Mouse (Mus musculus): ENCODE data around the gene Rpa1. TPM values are rescaled to one million over a fixed set of nuclear protein-coding genes. Genes with fewer than 3 reads are reported as not detected.
A peak's percentile ranks its signal among the peaks of the same experiment; 100 is the strongest.

Gene Rpa1
- polyA plus RNA-seq, 1 experiment from 2014 or later, result 67.0 TPM

GRCm38 (mm10) chr11:75344716-75345115 lies 3.4 kb downstream of the Rpa1 start:
- Histone ChIP-seq H3K27ac (replicated peaks) (no peak overlapping the region), H3K36me3 (peaks cover 5% of the 10 kb centered on the region; the same call in 1 of the 2 replicates), H3K4me3 (no peak overlapping the region), H3K4me2 (replicated peaks) (no peak overlapping the region), H3K27me3 (no peaks in the 10 kb centered on the region), H3K4me1 (peaks cover 20% of the 10 kb centered on the region), H3K9ac (replicated peaks) (no peak overlapping the region), H3K9me3 (no peaks in the 10 kb centered on the region)
- ATAC-seq (replicated peaks), result no peak
- WGBS, result 90% methylated on average over 5 of the region's 5 CpGs

DNA sequence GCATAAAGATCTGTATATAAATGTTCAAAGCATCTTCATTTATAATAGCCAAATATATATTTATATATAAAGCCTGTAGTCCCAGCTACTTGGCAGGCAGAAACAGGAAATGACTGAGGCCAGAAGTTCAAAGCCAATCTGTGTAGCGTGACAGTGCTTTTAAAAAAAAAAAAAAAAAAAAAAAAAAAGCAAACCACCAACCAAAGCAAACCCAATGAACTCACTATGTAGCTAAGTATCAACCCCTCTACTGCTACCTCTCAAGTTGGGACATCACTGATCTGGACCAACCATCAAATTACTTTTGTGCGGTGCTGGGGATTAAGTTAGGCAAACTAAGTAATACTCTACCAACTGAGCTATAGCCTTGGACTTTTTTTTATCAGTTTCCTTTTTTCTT lies 4.0 kb downstream of the Rpa1 start:
- H3K4me3 ChIP-seq, result no peak overlapping the region
- no peak overlapping the region for H3K27ac ChIP-seq (replicated peaks)
- WGBS, result 89% methylated on average over 2 of the region's 2 CpGs
- peaks cover 20% of the 10 kb centered on the region for H3K4me1 ChIP-seq
- ATAC-seq (replicated peaks), result no peak
- H3K36me3 ChIP-seq, result peaks cover 9% of the 10 kb centered on the region
- H3K9ac ChIP-seq (replicated peaks), result no peak overlapping the region
- H3K27me3 ChIP-seq, result no peaks in the 10 kb centered on the region
- H3K4me2 ChIP-seq (replicated peaks), result no peak overlapping the region
- H3K9me3 ChIP-seq, result no peaks in the 10 kb centered on the region

DNA sequence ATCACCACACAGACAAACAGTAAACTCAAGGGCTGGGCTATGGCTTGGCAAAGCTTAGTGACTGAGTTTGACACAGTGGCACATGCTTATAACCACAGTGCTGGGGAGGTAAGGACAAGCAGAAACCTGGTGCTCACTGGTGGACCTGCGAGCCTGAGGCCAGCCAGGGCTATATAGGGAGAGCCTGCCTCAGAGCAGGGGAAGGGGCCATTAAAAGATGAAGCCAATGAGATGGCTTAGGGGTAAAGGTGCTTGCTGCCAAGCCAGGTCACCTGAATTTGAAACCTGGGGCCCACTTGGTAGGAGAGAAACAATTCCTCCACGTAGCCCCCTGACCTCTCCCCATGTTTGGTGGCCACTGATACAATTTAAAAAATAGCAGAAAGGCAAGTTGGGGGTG lies 5.0 kb downstream of the Rpa1 start:
- H3K9ac ChIP-seq (replicated peaks), result no peak overlapping the region
- 94% methylated on average over 2 of the region's 2 CpGs for WGBS
- no peak overlapping the region for H3K27ac ChIP-seq (replicated peaks)
- no peak overlapping the region for H3K4me2 ChIP-seq (replicated peaks)
- H3K27me3 ChIP-seq, result no peaks in the 10 kb centered on the region
- ATAC-seq (replicated peaks), result no peak
- H3K36me3 ChIP-seq, result peaks cover 12% of the 10 kb centered on the region
- no peak overlapping the region for H3K4me3 ChIP-seq
- H3K4me1 ChIP-seq, result peaks cover 14% of the 10 kb centered on the region
- H3K9me3 ChIP-seq, result no peaks in the 10 kb centered on the region

DNA sequence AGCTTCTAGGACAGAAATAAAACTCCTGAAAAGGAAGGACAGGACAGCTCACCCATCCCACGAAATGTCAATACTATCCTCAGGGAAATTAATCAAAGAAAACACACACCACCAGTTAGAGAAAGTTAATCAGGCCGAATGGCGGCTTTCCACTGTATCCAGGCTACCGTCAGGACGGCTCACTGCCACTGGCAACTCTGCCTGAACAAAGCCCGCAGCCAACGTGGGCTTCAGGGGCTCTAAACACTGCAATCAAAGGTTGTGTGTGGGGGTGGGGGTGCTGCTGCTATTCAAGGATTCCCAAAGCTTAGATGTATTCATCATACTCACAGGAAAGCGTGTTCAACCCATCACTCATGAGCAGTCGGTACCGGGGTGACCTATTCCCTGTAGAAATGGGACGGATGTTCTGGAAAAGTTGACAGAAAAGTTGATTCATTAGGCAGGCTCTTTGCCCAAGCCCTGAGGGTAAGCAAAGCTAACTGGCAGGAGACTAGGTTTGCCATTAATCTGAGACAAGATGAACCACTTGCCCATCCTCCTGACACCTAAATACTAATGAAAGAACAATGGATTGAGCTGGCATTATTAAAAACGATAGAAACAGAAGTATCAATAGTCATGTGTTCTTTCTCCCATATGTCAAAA lies 7.3 kb downstream of the Rpa1 start:
- no peaks in the 10 kb centered on the region for H3K27me3 ChIP-seq
- H3K9ac ChIP-seq (replicated peaks), result no peak overlapping the region
- H3K4me3 ChIP-seq, result no peak overlapping the region
- ATAC-seq (replicated peaks), result no peak
- no peak overlapping the region for H3K27ac ChIP-seq (replicated peaks)
- no peak overlapping the region for H3K4me2 ChIP-seq (replicated peaks)
- peaks cover 18% of the 10 kb centered on the region for H3K36me3 ChIP-seq
- 0 out of 2 replicates have a peak, but pooled peaks cover 3% of the 10 kb centered on the region for H3K4me1 ChIP-seq
- H3K9me3 ChIP-seq, result no peaks in the 10 kb centered on the region
- 52% methylated on average over 12 of the region's 12 CpGs for WGBS

GRCm38 (mm10) chr11:75340076-75340475 lies 8.0 kb downstream of the Rpa1 start:
- H3K27ac ChIP-seq (replicated peaks), result no peak overlapping the region
- H3K9me3 ChIP-seq, result no peaks in the 10 kb centered on the region
- ATAC-seq (replicated peaks), result no peak

GRCm38 (mm10) chr11:75337246-75337645 lies 10.9 kb downstream of the Rpa1 start:
- Histone ChIP-seq H3K27me3 (no peaks in the 10 kb centered on the region), H3K9ac (replicated peaks) (no peak overlapping the region), H3K4me2 (replicated peaks) (no peak overlapping the region), H3K9me3 (no peaks in the 10 kb centered on the region), H3K4me1 (no peaks in the 10 kb centered on the region), H3K4me3 (no peak overlapping the region), H3K27ac (replicated peaks) (no peak overlapping the region), H3K36me3 (peaks cover 21% of the 10 kb centered on the region)
- 95% methylated on average over 7 of the region's 7 CpGs for WGBS
- ATAC-seq (replicated peaks), result no peak

More at GRCm38 (mm10) chr11:75340076-75340475, 8.0 kb downstream of the Rpa1 start:
- Histone ChIP-seq H3K4me2 (replicated peaks) (no peak overlapping the region), H3K4me1 (0 out of 2 replicates have a peak, but pooled peaks cover 3% of the 10 kb centered on the region), H3K36me3 (peaks cover 18% of the 10 kb centered on the region), H3K4me3 (no peak overlapping the region), H3K9ac (replicated peaks) (no peak overlapping the region), H3K27me3 (no peaks in the 10 kb centered on the region)
- 91% methylated on average over 14 of the region's 14 CpGs for WGBS

DNA sequence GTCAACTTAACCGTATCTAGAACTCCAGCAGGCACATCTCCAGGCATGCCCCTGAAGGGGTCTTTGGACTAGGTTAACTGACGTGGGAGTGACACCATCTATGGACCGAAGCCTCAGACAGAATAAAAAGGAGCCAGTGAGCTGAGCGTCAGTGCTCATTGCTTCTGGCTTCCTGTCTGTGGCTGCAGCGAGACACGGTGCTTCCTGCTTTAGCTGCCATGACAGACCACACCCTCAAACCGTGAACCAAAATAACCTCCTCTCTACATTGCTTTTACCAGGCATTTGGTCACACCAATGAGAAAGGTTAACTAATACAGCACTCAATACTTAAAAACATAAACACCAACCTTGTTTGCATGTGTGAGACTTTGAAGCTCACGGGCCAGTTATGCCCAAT lies 11.4 kb downstream of the Rpa1 start:
- no peak overlapping the region for H3K9ac ChIP-seq (replicated peaks)
- no peaks in the 10 kb centered on the region for H3K4me1 ChIP-seq
- no peak overlapping the region for H3K4me3 ChIP-seq
- no peak overlapping the region for H3K27ac ChIP-seq (replicated peaks)
- H3K27me3 ChIP-seq, result no peaks in the 10 kb centered on the region
- WGBS, result 82% methylated on average over 8 of the region's 8 CpGs
- H3K9me3 ChIP-seq, result no peaks in the 10 kb centered on the region
- peaks cover 21% of the 10 kb centered on the region for H3K36me3 ChIP-seq
- H3K4me2 ChIP-seq (replicated peaks), result no peak overlapping the region
- no peak for ATAC-seq (replicated peaks)

- Histone ChIP-seq H3K27me3 (no peaks in the 10 kb centered on the region), H3K9me3 (no peaks in the 10 kb centered on the region), H3K36me3 (no peaks in the 10 kb centered on the region), H3K9ac (replicated peaks) (no peak overlapping the region), H3K4me3 (no peak overlapping the region), H3K4me1 (peaks cover 11% of the 10 kb centered on the region; the same call in 1 of the 2 replicates), H3K27ac (replicated peaks) (no peak overlapping the region), H3K4me2 (replicated peaks) (no peak overlapping the region)
- 87% methylated on average over 7 of the region's 7 CpGs for WGBS
- ATAC-seq (replicated peaks), result no peak
Observed at GRCm38 (mm10) chr11:75325969-75326311, 22.2 kb downstream of the Rpa1 start.

DNA sequence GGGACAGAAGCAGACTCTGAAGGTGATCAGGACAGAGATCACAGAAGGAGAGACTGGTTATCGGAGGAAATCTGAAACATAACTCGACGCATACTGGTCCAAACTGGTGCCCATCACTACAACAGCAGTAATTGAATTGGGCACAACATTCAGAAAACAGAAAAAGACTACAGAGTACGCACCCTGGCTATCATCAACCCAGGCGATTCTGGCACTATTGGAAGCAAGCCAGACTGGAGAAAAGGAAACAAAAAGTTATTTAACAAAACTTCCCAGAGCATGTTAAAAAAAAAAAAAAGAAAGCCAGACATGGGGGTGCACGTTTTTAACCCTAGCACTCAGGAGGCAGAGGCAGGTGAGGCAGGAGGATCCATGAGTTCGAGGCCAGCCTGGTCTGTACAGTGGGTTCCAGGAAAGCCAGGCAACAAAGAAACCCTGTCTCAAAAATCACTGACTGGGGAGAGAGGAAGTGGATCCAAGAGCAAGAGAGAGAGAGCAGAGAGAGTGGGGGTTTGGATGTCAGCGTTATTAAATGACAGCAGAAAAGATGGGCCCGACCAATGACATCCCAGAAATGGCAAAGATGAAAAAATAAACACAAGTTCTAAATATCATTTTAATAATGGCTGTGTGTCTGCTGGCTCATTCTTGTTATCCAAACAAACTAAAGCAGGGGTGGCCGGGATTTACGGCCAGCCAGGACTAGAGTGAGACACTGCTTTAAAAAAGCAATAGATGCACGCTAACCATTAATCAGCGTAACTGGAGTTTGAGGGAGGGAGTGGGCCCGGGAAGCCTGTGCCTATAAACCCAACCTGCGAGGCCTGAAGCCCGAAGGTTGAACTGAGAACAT lies 22.8 kb downstream of the Rpa1 start:
- H3K4me2 ChIP-seq (replicated peaks), result no peak overlapping the region
- H3K27ac ChIP-seq (replicated peaks), result no peak overlapping the region
- no peaks in the 10 kb centered on the region for H3K27me3 ChIP-seq
- no peak overlapping the region for H3K4me3 ChIP-seq
- H3K4me1 ChIP-seq, result peaks cover 13% of the 10 kb centered on the region; the same call in 1 of the 2 replicates
- no peaks in the 10 kb centered on the region for H3K36me3 ChIP-seq
- no peak for ATAC-seq (replicated peaks)
- H3K9me3 ChIP-seq, result no peaks in the 10 kb centered on the region
- no peak overlapping the region for H3K9ac ChIP-seq (replicated peaks)
- 79% methylated on average over 16 of the region's 16 CpGs for WGBS

DNA sequence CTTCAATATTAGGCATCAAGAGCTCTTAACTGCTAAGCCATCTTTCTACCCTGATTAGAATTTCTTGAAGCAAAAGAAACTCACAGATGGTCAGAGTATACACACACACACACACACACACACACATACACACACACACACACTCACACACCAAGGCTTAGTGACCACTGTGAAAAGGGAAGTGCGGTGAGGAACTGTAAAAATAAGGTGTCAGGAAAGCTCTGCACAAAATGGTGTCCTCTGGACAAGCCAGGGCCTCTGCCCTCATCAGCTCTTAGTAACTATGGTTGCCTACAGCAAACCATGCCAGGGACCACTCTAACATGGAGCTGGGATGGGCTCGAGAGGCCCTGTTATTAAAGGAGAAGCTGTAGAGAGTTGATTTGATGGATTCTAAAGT lies 23.7 kb downstream of the Rpa1 start:
- ATAC-seq (replicated peaks), result no peak
- Histone ChIP-seq H3K36me3 (no peaks in the 10 kb centered on the region), H3K4me3 (no peak overlapping the region), H3K4me1 (peaks cover 13% of the 10 kb centered on the region), H3K27ac (replicated peaks) (no peak overlapping the region), H3K4me2 (replicated peaks) (no peak overlapping the region), H3K9me3 (no peaks in the 10 kb centered on the region), H3K27me3 (no peaks in the 10 kb centered on the region), H3K9ac (replicated peaks) (no peak overlapping the region)
- WGBS, result 95% methylated on average over 2 of the region's 2 CpGs

- WGBS, result 82% methylated on average over 8 of the region's 8 CpGs
- no peak overlapping the region for H3K27ac ChIP-seq (replicated peaks)
- no peak overlapping the region for H3K4me3 ChIP-seq
- H3K9me3 ChIP-seq, result no peaks in the 10 kb centered on the region
- H3K36me3 ChIP-seq, result no peaks in the 10 kb centered on the region
- ATAC-seq (replicated peaks), result no peak
- H3K27me3 ChIP-seq, result no peaks in the 10 kb centered on the region
- no peak overlapping the region for H3K4me2 ChIP-seq (replicated peaks)
- no peak overlapping the region for H3K9ac ChIP-seq (replicated peaks)
- peaks cover 22% of the 10 kb centered on the region for H3K4me1 ChIP-seq
Observed at GRCm38 (mm10) chr11:75323326-75323737, 24.8 kb downstream of the Rpa1 start.

GRCm38 (mm10) chr11:75319246-75319645 lies 28.9 kb downstream of the Rpa1 start:
- Histone ChIP-seq H3K4me2 (replicated peaks) (no peak overlapping the region), H3K27ac (replicated peaks) (peak overlapping the region; percentile 42), H3K4me1 (peaks cover 22% of the 10 kb centered on the region), H3K9me3 (no peaks in the 10 kb centered on the region), H3K4me3 (no peak overlapping the region), H3K9ac (replicated peaks) (no peak overlapping the region), H3K36me3 (peaks cover 14% of the 10 kb centered on the region; the same call in 1 of the 2 replicates), H3K27me3 (no peaks in the 10 kb centered on the region)
- WGBS, result 50% methylated on average over 5 of the region's 5 CpGs
- no peak for ATAC-seq (replicated peaks)

Data from forebrain, embryonic 15.5 days (tissue).